Mouse (Mus musculus) megakaryocyte, embryonic 14.5 days (primary cell): Measurements from ENCODE around the gene Etl4. TPM values are rescaled to one million over a fixed set of nuclear protein-coding genes. Genes with fewer than 3 reads are reported as not detected.

Experiments
- H3K27me3 ChIP-seq: replicated peaks from 2 replicates; pipeline ENCODE3; 2012; ENCODE audit warnings: inconsistent platforms
- H3K36me3 ChIP-seq: replicated peaks from 2 replicates; pipeline ENCODE3; 2012; ENCODE audit warnings: low read length, inconsistent platforms, mixed read lengths
- H3K4me1 ChIP-seq: 2 replicates; pipeline ENCODE4 v1.6.1; 2012; ENCODE audit warnings: inconsistent platforms
- H3K4me3 ChIP-seq: replicated peaks from 2 replicates; pipeline ENCODE3; 2012; ENCODE audit warnings: moderate library complexity, mild to moderate bottlenecking, inconsistent platforms
- H3K9me3 ChIP-seq: 2 replicates; pipeline ENCODE4 v1.6.1; 2012; ENCODE audit warnings: inconsistent platforms
- FLI1 ChIP-seq: IDR thresholded peaks from 2 replicates; pipeline ENCODE4 v1.6.1; 2012; ENCODE audit warnings: low read length, inconsistent platforms, mixed read lengths
- GATA1 ChIP-seq: IDR thresholded peaks from 3 replicates; pipeline ENCODE4 v1.6.1; 2012; ENCODE audit warnings: mixed read lengths, low read length, inconsistent platforms, borderline replicate concordance
- polyA plus RNA-seq: library from polyadenylated mRNA; stranded (reverse); fragments of >175 nt; gene quantifications from 2 replicates; pipeline ENCODE4 v1.2.3, GENCODE M21; 2012; ENCODE audit warnings: low replicate concordance; ENCODE audit not compliant: insufficient read depth

Gene Etl4
- polyA plus RNA-seq, 1 experiment, result 0.12 TPM

GRCm38 (mm10) chr2:20563036-20563435 lies 653.5 kb downstream of the Etl4 start:
- H3K4me3 ChIP-seq, result no peak overlapping the region
- no peaks in the 10 kb centered on the region for H3K4me1 ChIP-seq
- TF ChIP-seq FLI1, result no peak
- no peak for TF ChIP-seq GATA1
- H3K9me3 ChIP-seq, result peaks cover 2% of the 10 kb centered on the region; the same call in 1 of the 2 replicates
- H3K27me3 ChIP-seq, result no peaks in the 10 kb centered on the region
- no peaks in the 10 kb centered on the region for H3K36me3 ChIP-seq

GRCm38 (mm10) chr2:20568456-20568855 lies 658.9 kb downstream of the Etl4 start:
- Histone ChIP-seq H3K27me3 (no peaks in the 10 kb centered on the region), H3K4me3 (no peak overlapping the region), H3K4me1 (no peaks in the 10 kb centered on the region), H3K9me3 (0 out of 2 replicates have a peak, but pooled peaks cover 2% of the 10 kb centered on the region), H3K36me3 (no peaks in the 10 kb centered on the region)
- no peak for TF ChIP-seq GATA1
- TF ChIP-seq FLI1, result no peak

- H3K4me1 ChIP-seq, result no peaks in the 10 kb centered on the region
- TF ChIP-seq GATA1 (no peak), FLI1 (no peak)
- no peak overlapping the region for H3K4me3 ChIP-seq
- peaks cover 3% of the 10 kb centered on the region; the same call in 1 of the 2 replicates for H3K9me3 ChIP-seq
- H3K27me3 ChIP-seq, result no peaks in the 10 kb centered on the region
- no peaks in the 10 kb centered on the region for H3K36me3 ChIP-seq
These were observed 662.4 kb downstream of the Etl4 start for GRCm38 (mm10) chr2:20571940-20572339.

- Histone ChIP-seq H3K27me3 (no peaks in the 10 kb centered on the region), H3K36me3 (no peaks in the 10 kb centered on the region), H3K4me3 (no peak overlapping the region), H3K9me3 (peaks cover 10% of the 10 kb centered on the region; the same call in 1 of the 2 replicates), H3K4me1 (no peaks in the 10 kb centered on the region)
- TF ChIP-seq GATA1, result no peak
- TF ChIP-seq FLI1, result no peak
These were observed 670.8 kb downstream of the Etl4 start for GRCm38 (mm10) chr2:20580331-20580730.

GRCm38 (mm10) chr2:20583032-20583431 lies 673.5 kb downstream of the Etl4 start:
- no peaks in the 10 kb centered on the region for H3K36me3 ChIP-seq
- no peaks in the 10 kb centered on the region for H3K4me1 ChIP-seq
- no peak overlapping the region for H3K4me3 ChIP-seq
- no peak for TF ChIP-seq FLI1
- no peak for TF ChIP-seq GATA1
- H3K27me3 ChIP-seq, result no peaks in the 10 kb centered on the region
- H3K9me3 ChIP-seq, result peaks cover 7% of the 10 kb centered on the region; the same call in 1 of the 2 replicates

- Histone ChIP-seq H3K9me3 (peaks cover 7% of the 10 kb centered on the region; the same call in 1 of the 2 replicates), H3K4me1 (no peaks in the 10 kb centered on the region), H3K36me3 (no peaks in the 10 kb centered on the region), H3K4me3 (no peak overlapping the region), H3K27me3 (no peaks in the 10 kb centered on the region)
- TF ChIP-seq FLI1 (no peak), GATA1 (no peak)
These were observed 674.1 kb downstream of the Etl4 start for GRCm38 (mm10) chr2:20583562-20584153.

- TF ChIP-seq GATA1, result no peak
- Histone ChIP-seq H3K4me1 (no peaks in the 10 kb centered on the region), H3K27me3 (no peaks in the 10 kb centered on the region), H3K4me3 (no peak overlapping the region), H3K36me3 (no peaks in the 10 kb centered on the region), H3K9me3 (no peaks in the 10 kb centered on the region)
These were observed 678.3 kb downstream of the Etl4 start for GRCm38 (mm10) chr2:20587913-20588312.

- no peaks in the 10 kb centered on the region for H3K36me3 ChIP-seq
- no peaks in the 10 kb centered on the region for H3K4me1 ChIP-seq
- no peak overlapping the region for H3K4me3 ChIP-seq
- H3K9me3 ChIP-seq, result 0 out of 2 replicates have a peak, but pooled peaks cover 2% of the 10 kb centered on the region
- H3K27me3 ChIP-seq, result no peaks in the 10 kb centered on the region
- TF ChIP-seq GATA1 (no peak), FLI1 (no peak)
These were observed 679.1 kb downstream of the Etl4 start for GRCm38 (mm10) chr2:20588631-20589030.

GRCm38 (mm10) chr2:20594129-20594528 lies 684.5 kb downstream of the Etl4 start:
- no peak overlapping the region for H3K4me3 ChIP-seq
- 0 out of 2 replicates have a peak, but pooled peaks cover 2% of the 10 kb centered on the region for H3K9me3 ChIP-seq
- TF ChIP-seq GATA1, result no peak
- TF ChIP-seq FLI1, result no peak
- no peaks in the 10 kb centered on the region for H3K27me3 ChIP-seq
- H3K4me1 ChIP-seq, result no peaks in the 10 kb centered on the region
- no peaks in the 10 kb centered on the region for H3K36me3 ChIP-seq

- Histone ChIP-seq H3K9me3 (0 out of 2 replicates have a peak, but pooled peaks cover 2% of the 10 kb centered on the region), H3K36me3 (no peaks in the 10 kb centered on the region), H3K27me3 (no peaks in the 10 kb centered on the region), H3K4me3 (no peak overlapping the region), H3K4me1 (no peaks in the 10 kb centered on the region)
- TF ChIP-seq GATA1 (no peak), FLI1 (no peak)
These were observed 685.4 kb downstream of the Etl4 start for GRCm38 (mm10) chr2:20595000-20595399.

GRCm38 (mm10) chr2:20596558-20596957 lies 687.0 kb downstream of the Etl4 start:
- H3K36me3 ChIP-seq, result no peaks in the 10 kb centered on the region
- no peak overlapping the region for H3K4me3 ChIP-seq
- H3K9me3 ChIP-seq, result 0 out of 2 replicates have a peak, but pooled peaks cover 2% of the 10 kb centered on the region
- no peaks in the 10 kb centered on the region for H3K4me1 ChIP-seq
- no peaks in the 10 kb centered on the region for H3K27me3 ChIP-seq
- TF ChIP-seq FLI1, result no peak
- no peak for TF ChIP-seq GATA1
